Mouse (Mus musculus) liver, embryonic 11.5 days (tissue): ENCODE measurements around the gene Hba-a2. TPM values are rescaled to one million over a fixed set of nuclear protein-coding genes. Genes with fewer than 3 reads are reported as not detected.

ENCODE experiments used
- ATAC-seq: fragments of 200-750 bp; cut with Nextera tagmentation; replicated peaks from 2 replicates; pipeline ENCODE4 v1.8.0; 2017; ENCODE audit warnings: moderate number of reproducible peaks, mild to moderate bottlenecking, moderate TSS enrichment, moderate library complexity; ENCODE audit not compliant: low FRiP score
- DNase-seq: peaks from one replicate; pipeline ENCODE4 v3.0.0-alpha.2; 2017; ENCODE audit warnings: low spot score
- H3K27ac ChIP-seq: fragments of 300-500 bp; sonication (generic); 2 replicates; pipeline ENCODE4 v1.5.1; 2014; ENCODE audit warnings: mild to moderate bottlenecking, low read depth, low read length, control low read depth
- H3K27me3 ChIP-seq: fragments of 300-500 bp; sonication (generic); replicated peaks from 2 replicates; pipeline ENCODE4 v1.6.1; 2014; ENCODE audit warnings: low read length, mixed read lengths; ENCODE audit not compliant: control insufficient read depth, insufficient read depth
- H3K36me3 ChIP-seq: fragments of 300-500 bp; sonication (generic); 2 replicates; pipeline ENCODE4 v1.6.1; 2014; ENCODE audit warnings: mild to moderate bottlenecking, low read length, moderate library complexity, mixed read lengths; ENCODE audit not compliant: control insufficient read depth, insufficient read depth
- H3K4me1 ChIP-seq: fragments of 300-500 bp; sonication (generic); replicated peaks from 2 replicates; pipeline ENCODE4 v1.6.1; 2014; ENCODE audit warnings: low read length, mixed read lengths; ENCODE audit not compliant: control insufficient read depth, insufficient read depth
- H3K4me2 ChIP-seq: fragments of 300-500 bp; sonication (generic); 2 replicates; pipeline ENCODE4 v1.6.1; 2014; ENCODE audit warnings: mild to moderate bottlenecking, control low read depth, moderate library complexity
- H3K4me3 ChIP-seq: fragments of 300-500 bp; sonication (generic); 2 replicates; pipeline ENCODE4 v1.5.1; 2014; ENCODE audit warnings: low read depth, low read length, control low read depth
- H3K9ac ChIP-seq: fragments of 300-500 bp; sonication (generic); 2 replicates; pipeline ENCODE4 v1.6.1; 2014; ENCODE audit warnings: low read depth, low read length, control low read depth
- H3K9me3 ChIP-seq: fragments of 300-500 bp; sonication (generic); 2 replicates; pipeline ENCODE4 v1.6.1; 2016; ENCODE audit warnings: low read length, inconsistent platforms, mixed read lengths; ENCODE audit not compliant: control insufficient read depth
- WGBS: fragments of 180-500 bp; shearing (Covaris S2); extraction: QIAGEN DNeasy Blood & Tissue Kit; methylation state at CpG from one replicate; pipeline ENCODE4 v1.1.7; 2014; 5-methylcytosine and 5-hydroxymethylcytosine counted together
- polyA plus RNA-seq: library from polyadenylated mRNA; unstranded; fragments of >200 nt; fragmentation: Nextera tagmentation; extraction: Ambion mirVana; gene quantifications from 2 replicates; pipeline ENCODE4 v1.2.1, GENCODE M21; 2014

The Hba-a2 gene
- polyA plus RNA-seq, 1 experiment from 2014 or later = 25,282 TPM

- WGBS = 57% methylated on average over 3 of the region's 3 CpGs
- Histone ChIP-seq H3K4me3 (0 out of 2 replicates have a peak overlapping the region, but pooled peaks have one; percentile 5), H3K27ac (peak overlapping the region; percentile 88), H3K36me3 (peaks cover 3% of the 10 kb centered on the region; the same call in 1 of the 2 replicates), H3K9ac (peak overlapping the region; percentile 42; the same call in 1 of the 2 replicates), H3K4me2 (peak overlapping the region; percentile 45), H3K27me3 (no peaks in the 10 kb centered on the region), H3K4me1 (peaks cover 44% of the 10 kb centered on the region), H3K9me3 (no peaks in the 10 kb centered on the region)
- ATAC-seq = peak; percentile 73
- no peak for DNase-seq
Observed at GRCm38 (mm10) chr11:32265117-32265738, 31.1 kb upstream of the Hba-a2 start.

GRCm38 (mm10) chr11:32266194-32266593 is 30.1 kb upstream of the Hba-a2 start:
- H3K9me3 ChIP-seq = no peaks in the 10 kb centered on the region
- peaks cover 44% of the 10 kb centered on the region for H3K4me1 ChIP-seq
- peak overlapping the region; percentile 18; the same call in 1 of the 2 replicates for H3K4me3 ChIP-seq
- peak overlapping the region; percentile 88 for H3K27ac ChIP-seq
- H3K36me3 ChIP-seq = peaks cover 3% of the 10 kb centered on the region; the same call in 1 of the 2 replicates
- peak overlapping the region; percentile 37 for H3K4me2 ChIP-seq
- DNase-seq (no peak), ATAC-seq (no peak)
- no peaks in the 10 kb centered on the region for H3K27me3 ChIP-seq
- 86% methylated on average over 6 of the region's 6 CpGs for WGBS
- H3K9ac ChIP-seq = peak overlapping the region; percentile 52

GRCm38 (mm10) chr11:32266776-32267175 is 29.5 kb upstream of the Hba-a2 start:
- H3K4me2 ChIP-seq = peak overlapping the region; percentile 85
- no peaks in the 10 kb centered on the region for H3K27me3 ChIP-seq
- peaks cover 44% of the 10 kb centered on the region for H3K4me1 ChIP-seq
- DNase-seq (no peak), ATAC-seq (no peak)
- 28% methylated on average over 6 of the region's 6 CpGs for WGBS
- H3K27ac ChIP-seq = peak overlapping the region; percentile 98
- peak overlapping the region; percentile 98 for H3K9ac ChIP-seq
- no peaks in the 10 kb centered on the region for H3K9me3 ChIP-seq
- peaks cover under 1% of the 10 kb centered on the region; the same call in 1 of the 2 replicates for H3K36me3 ChIP-seq
- peak overlapping the region; percentile 81 for H3K4me3 ChIP-seq

GRCm38 (mm10) chr11:32267188-32267884 is 29.0 kb upstream of the Hba-a2 start, which contains the start of gene Nprl3:
Nprl3 (minus strand) TSS chr11:32267707.
- H3K36me3 ChIP-seq = no peaks in the 10 kb centered on the region
- H3K9me3 ChIP-seq = no peaks in the 10 kb centered on the region
- peak within 1 kb of the TSS; percentile 98 for H3K9ac ChIP-seq
- peak within 1 kb of the TSS; percentile 85 for H3K4me2 ChIP-seq
- peaks cover 44% of the 10 kb centered on the region for H3K4me1 ChIP-seq
- ATAC-seq (peak; percentile 86), DNase-seq (peak; percentile 91)
- no peaks in the 10 kb centered on the region for H3K27me3 ChIP-seq
- peak within 1 kb of the TSS; percentile 81 for H3K4me3 ChIP-seq
- H3K27ac ChIP-seq = peak within 1 kb of the TSS; percentile 98
- under 1% methylated on average over 54 of the region's 54 CpGs for whole genome bisulfite sequencing

GRCm38 (mm10) chr11:32267964-32268363 is 28.3 kb upstream of the Hba-a2 start:
- H3K36me3 ChIP-seq = no peaks in the 10 kb centered on the region
- H3K4me3 ChIP-seq = peak overlapping the region; percentile 81
- no peak for DNase-seq
- ATAC-seq = peak; percentile 8; the same call in 1 of the 2 replicates
- H3K4me1 ChIP-seq = peaks cover 39% of the 10 kb centered on the region
- peak overlapping the region; percentile 85 for H3K4me2 ChIP-seq
- no peaks in the 10 kb centered on the region for H3K27me3 ChIP-seq
- 20% methylated on average over 5 of the region's 5 CpGs for WGBS
- H3K9me3 ChIP-seq = no peaks in the 10 kb centered on the region
- peak overlapping the region; percentile 98 for H3K27ac ChIP-seq
- H3K9ac ChIP-seq = peak overlapping the region; percentile 98

- Histone ChIP-seq H3K9me3 (no peaks in the 10 kb centered on the region), H3K36me3 (no peaks in the 10 kb centered on the region), H3K4me2 (peak overlapping the region; percentile 85), H3K27ac (peak overlapping the region; percentile 98), H3K4me1 (peaks cover 32% of the 10 kb centered on the region), H3K27me3 (no peaks in the 10 kb centered on the region), H3K4me3 (no peak overlapping the region), H3K9ac (peak overlapping the region; percentile 98)
- ATAC-seq (peak; percentile 90), DNase-seq (peak; percentile 51)
- 43% methylated on average over 5 of the region's 5 CpGs for WGBS
Observed at GRCm38 (mm10) chr11:32268952-32269351, 27.3 kb upstream of the Hba-a2 start.

GRCm38 (mm10) chr11:32271178-32271577 is 25.1 kb upstream of the Hba-a2 start:
- Histone ChIP-seq H3K9me3 (no peaks in the 10 kb centered on the region), H3K4me2 (no peak overlapping the region), H3K4me1 (peaks cover 21% of the 10 kb centered on the region), H3K4me3 (no peak overlapping the region), H3K27me3 (no peaks in the 10 kb centered on the region), H3K36me3 (no peaks in the 10 kb centered on the region), H3K27ac (no peak overlapping the region), H3K9ac (no peak overlapping the region)
- WGBS = 39% methylated on average over 4 of the region's 4 CpGs
- no peak for DNase-seq
- no peak for ATAC-seq

- no peak for DNase-seq
- peaks cover 6% of the 10 kb centered on the region for H3K4me1 ChIP-seq
- H3K9me3 ChIP-seq = no peaks in the 10 kb centered on the region
- peak within 1 kb of the TSS; percentile 56 for H3K27ac ChIP-seq
- ATAC-seq = peak; percentile 61
- no peak within 1 kb of the TSS for H3K4me3 ChIP-seq
- H3K27me3 ChIP-seq = peaks cover 32% of the 10 kb centered on the region
- 66% methylated on average over 3 of the region's 3 CpGs for WGBS
- no peaks in the 10 kb centered on the region for H3K36me3 ChIP-seq
- peak within 1 kb of the TSS; percentile 39 for H3K9ac ChIP-seq
- no peak within 1 kb of the TSS for H3K4me2 ChIP-seq
Observed at GRCm38 (mm10) chr11:32276347-32276746, 19.9 kb upstream of the Hba-a2 start, which contains the start of gene Hba-x. Hba-x (plus strand) TSS chr11:32276400.
